Mouse (Mus musculus) spleen, adult 2 months (tissue): ENCODE measurements around the gene Klk1b4.

Experiments
- CTCF ChIP-seq: fragments of 200-500 bp; IDR thresholded peaks from 2 replicates; pipeline ENCODE4 v1.5.1; 2011; ENCODE audit warnings: mild to moderate bottlenecking, inconsistent platforms; ENCODE audit not compliant: insufficient read depth, insufficient read length, insufficient replicate concordance; ENCODE audit errors: extremely low read depth
- POLR2A ChIP-seq: fragments of 200-500 bp; IDR thresholded peaks from 2 replicates; pipeline ENCODE4 v1.6.1; 2011; ENCODE audit warnings: low read depth, low read length, inconsistent platforms

DNA sequence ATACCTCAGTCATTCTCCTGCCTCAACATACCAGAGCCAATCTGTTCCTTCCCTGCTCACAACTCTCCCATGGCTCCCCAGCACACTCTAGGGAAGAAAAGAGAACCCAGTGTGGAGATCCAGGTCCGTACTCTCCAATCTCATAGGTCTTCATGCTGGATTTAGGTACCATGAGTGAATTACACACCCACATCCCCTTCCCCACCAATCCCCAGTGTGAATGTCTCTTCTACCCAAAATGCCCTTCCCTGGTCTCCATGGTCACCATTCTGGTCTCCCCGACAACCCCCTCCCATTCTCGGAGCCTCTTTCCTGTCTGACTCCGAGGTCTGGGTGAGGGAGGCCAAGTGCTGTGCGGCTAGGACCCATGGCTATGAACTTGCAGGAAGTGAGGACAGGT, 53.9 kb downstream of the Klk1b4 start, which contains the start of gene Gm15517:
- TF ChIP-seq POLR2A (no peak), CTCF (no peak)
